Mouse (Mus musculus) small intestine, adult 2 months (tissue): ENCODE measurements around the gene Rbbp8nl. TPM values are rescaled to one million over a fixed set of nuclear protein-coding genes. Genes with fewer than 3 reads are reported as not detected.

Experiments used
- H3K27ac ChIP-seq: fragments of 200-500 bp; 2 replicates; pipeline ENCODE4 v1.5.1; 2012; ENCODE audit warnings: low read depth, low read length, control low read depth, inconsistent platforms; ENCODE audit not compliant: insufficient read depth
- H3K27me3 ChIP-seq: fragments of 200-500 bp; 2 replicates; pipeline ENCODE4 v1.6.1; 2012; ENCODE audit warnings: mild to moderate bottlenecking, moderate library complexity, low read length, inconsistent platforms; ENCODE audit not compliant: control insufficient read depth, insufficient read depth
- H3K36me3 ChIP-seq: fragments of 200-500 bp; 2 replicates; pipeline ENCODE4 v1.6.1; 2012; ENCODE audit warnings: mild to moderate bottlenecking, low read length, control low read depth, inconsistent platforms; ENCODE audit not compliant: control insufficient read depth, insufficient read depth
- H3K4me1 ChIP-seq: fragments of 200-500 bp; 2 replicates; pipeline ENCODE4 v1.6.1; 2012; ENCODE audit warnings: low read length, inconsistent platforms, mixed read lengths; ENCODE audit not compliant: control insufficient read depth, insufficient read depth, insufficient read length
- H3K4me3 ChIP-seq: fragments of 200-500 bp; 2 replicates; pipeline ENCODE4 v1.5.1; 2012; ENCODE audit warnings: low read depth, mild to moderate bottlenecking, control low read depth, inconsistent platforms, low read length, moderate library complexity
- CTCF ChIP-seq: fragments of 200-500 bp; IDR thresholded peaks from 2 replicates; pipeline ENCODE4 v1.5.1; 2012; ENCODE audit warnings: low read depth, mild to moderate bottlenecking, control low read depth, inconsistent platforms, low read length, moderate library complexity, mixed read lengths; ENCODE audit not compliant: insufficient replicate concordance, insufficient read length; ENCODE audit errors: extremely low read depth
- POLR2A ChIP-seq: fragments of 200-500 bp; IDR thresholded peaks from 2 replicates; pipeline ENCODE4 v1.6.1; 2012; ENCODE audit warnings: low read depth, mild to moderate bottlenecking, control low read depth, inconsistent platforms, low read length, moderate library complexity
- WGBS: fragments of 180-500 bp; shearing (Covaris S2); methylation state at CpG from one replicate; pipeline ENCODE4 v1.1.7; 2018; 5-methylcytosine and 5-hydroxymethylcytosine counted together
- polyA plus RNA-seq: library from polyadenylated mRNA; depleted of rRNA; stranded (reverse); fragments of >200 nt; gene quantifications from 2 replicates; pipeline ENCODE4 v1.2.3, GENCODE M21; 2012

Gene Rbbp8nl
- polyA plus RNA-seq, 1 experiment, result 1.2 TPM

- no peak for TF ChIP-seq CTCF
- TF ChIP-seq POLR2A, result peak; percentile 22; the same call in 1 of the 2 replicates
- H3K27ac ChIP-seq, result peak overlapping the region; percentile 89
- no peaks in the 10 kb centered on the region for H3K27me3 ChIP-seq
- WGBS, result 17% methylated on average over 2 of the region's 2 CpGs
- H3K36me3 ChIP-seq, result no peaks in the 10 kb centered on the region
- H3K4me1 ChIP-seq, result peaks cover 25% of the 10 kb centered on the region; the same call in 1 of the 2 replicates
- H3K4me3 ChIP-seq, result no peak overlapping the region
Measured at GRCm38 (mm10) chr2:180314292-180314691, 24.6 kb upstream of the Rbbp8nl start.

GRCm38 (mm10) chr2:180311147-180311546 is 21.5 kb upstream of the Rbbp8nl start:
- Histone ChIP-seq H3K4me3 (no peak overlapping the region), H3K27ac (no peak overlapping the region), H3K27me3 (no peaks in the 10 kb centered on the region), H3K4me1 (peaks cover 32% of the 10 kb centered on the region), H3K36me3 (no peaks in the 10 kb centered on the region)
- 56% methylated on average over 4 of the region's 4 CpGs for WGBS
- TF ChIP-seq POLR2A, result no peak
- no peak for TF ChIP-seq CTCF

- peaks cover 11% of the 10 kb centered on the region for H3K4me1 ChIP-seq
- no peak for TF ChIP-seq POLR2A
- TF ChIP-seq CTCF, result no peak
- peak overlapping the region; percentile 67 for H3K27ac ChIP-seq
- H3K4me3 ChIP-seq, result no peak overlapping the region
- no peaks in the 10 kb centered on the region for H3K27me3 ChIP-seq
- H3K36me3 ChIP-seq, result no peaks in the 10 kb centered on the region
- 27% methylated on average over 2 of the region's 2 CpGs for WGBS
Measured at GRCm38 (mm10) chr2:180307680-180308079, 18.0 kb upstream of the Rbbp8nl start.

DNA sequence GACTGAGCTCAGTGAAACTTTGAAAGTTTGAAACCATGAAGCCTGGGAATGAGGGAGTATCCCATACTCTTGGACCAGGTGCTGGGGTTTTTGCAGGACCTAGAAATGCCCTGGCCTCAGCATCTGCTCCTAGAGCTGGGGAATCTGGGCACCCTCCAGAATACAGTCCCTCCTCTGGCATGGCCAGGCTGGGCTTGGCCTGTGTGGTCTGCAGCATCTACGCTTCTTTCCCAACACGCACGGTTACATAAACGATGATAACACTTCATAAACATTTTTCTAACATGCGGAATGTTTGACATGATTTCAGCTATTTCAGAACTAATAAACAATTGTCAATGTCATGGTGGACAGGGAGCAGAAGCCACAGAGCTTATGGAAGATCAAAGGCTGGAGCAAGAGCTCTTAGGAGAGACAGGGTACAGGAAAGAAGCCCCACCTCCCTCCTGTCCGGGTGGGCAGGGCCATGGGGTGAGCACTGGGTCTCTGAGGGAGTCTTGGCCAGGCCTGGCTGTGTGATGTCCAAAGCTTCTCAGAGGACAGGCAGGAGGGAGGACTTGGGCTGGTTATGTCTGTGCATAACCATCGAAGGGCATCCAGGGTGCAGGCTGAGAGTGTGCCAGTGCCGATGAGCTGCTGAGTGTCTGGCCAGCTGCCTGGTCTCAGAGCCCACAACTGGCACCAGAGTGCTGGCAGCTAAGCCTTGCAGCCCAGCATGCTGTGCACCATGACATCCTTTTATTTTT is 16.9 kb upstream of the Rbbp8nl start:
- no peak overlapping the region for H3K27ac ChIP-seq
- TF ChIP-seq POLR2A (no peak), CTCF (no peak)
- no peaks in the 10 kb centered on the region for H3K36me3 ChIP-seq
- peaks cover 11% of the 10 kb centered on the region for H3K4me1 ChIP-seq
- 76% methylated on average over 8 of the region's 8 CpGs for WGBS
- H3K27me3 ChIP-seq, result no peaks in the 10 kb centered on the region
- H3K4me3 ChIP-seq, result no peak overlapping the region

DNA sequence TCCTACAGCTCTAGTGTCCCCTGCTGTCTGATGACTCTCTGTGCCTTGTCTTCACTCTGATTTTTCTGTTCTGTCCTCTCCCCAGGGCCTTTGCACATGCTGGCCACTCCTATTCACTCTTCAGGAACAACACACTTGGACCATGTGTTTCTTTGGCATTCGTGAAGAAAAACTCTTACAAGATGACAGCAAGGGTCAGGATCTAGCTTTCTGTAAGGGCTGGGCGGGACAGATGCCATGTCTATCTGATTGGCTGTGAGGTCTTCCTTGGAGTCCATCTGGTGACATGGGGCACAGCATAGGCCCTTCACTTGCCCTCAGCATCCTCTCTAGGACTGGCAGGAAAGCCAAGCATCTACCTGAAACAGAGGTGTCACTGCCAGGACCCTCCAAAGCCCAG is 16.3 kb upstream of the Rbbp8nl start:
- 71% methylated on average over 2 of the region's 2 CpGs for WGBS
- H3K27me3 ChIP-seq, result no peaks in the 10 kb centered on the region
- TF ChIP-seq CTCF (no peak), POLR2A (no peak)
- H3K4me3 ChIP-seq, result no peak overlapping the region
- H3K4me1 ChIP-seq, result peaks cover 11% of the 10 kb centered on the region
- H3K27ac ChIP-seq, result no peak overlapping the region
- H3K36me3 ChIP-seq, result no peaks in the 10 kb centered on the region

DNA sequence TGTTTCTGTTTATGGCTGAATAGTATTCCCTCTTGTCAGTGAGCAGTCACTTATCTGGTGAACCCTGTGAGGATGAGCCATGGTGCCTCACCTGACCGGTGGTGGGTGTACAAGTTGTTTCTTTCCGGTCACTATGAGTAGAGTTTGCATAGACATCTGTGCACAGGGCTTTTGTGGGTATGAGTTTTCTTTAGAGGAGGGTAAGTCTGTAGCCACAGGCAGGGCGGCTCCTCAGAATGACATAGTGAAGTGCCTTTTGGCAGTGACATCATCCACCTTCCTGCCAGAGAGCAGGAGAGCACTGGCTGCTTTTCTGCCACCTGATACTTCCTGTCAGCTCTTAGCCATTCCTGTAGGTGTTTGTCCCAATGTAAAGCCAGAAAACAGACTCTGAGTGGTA is 15.8 kb upstream of the Rbbp8nl start:
- Histone ChIP-seq H3K4me1 (peaks cover 14% of the 10 kb centered on the region), H3K36me3 (no peaks in the 10 kb centered on the region), H3K4me3 (no peak overlapping the region), H3K27me3 (no peaks in the 10 kb centered on the region), H3K27ac (no peak overlapping the region)
- TF ChIP-seq CTCF (no peak), POLR2A (no peak)
- WGBS, result 82% methylated on average over 3 of the region's 3 CpGs

- peaks cover 19% of the 10 kb centered on the region for H3K4me1 ChIP-seq
- H3K27me3 ChIP-seq, result no peaks in the 10 kb centered on the region
- H3K36me3 ChIP-seq, result no peaks in the 10 kb centered on the region
- H3K27ac ChIP-seq, result no peak overlapping the region
- no peak overlapping the region for H3K4me3 ChIP-seq
- no peak for TF ChIP-seq CTCF
- TF ChIP-seq POLR2A, result no peak
- 58% methylated on average over 4 of the region's 4 CpGs for WGBS
Measured at GRCm38 (mm10) chr2:180304554-180304953, 14.9 kb upstream of the Rbbp8nl start.
